Mouse (Mus musculus) frontal cortex, adult (tissue): ENCODE measurements around the gene Pim2.

Experiments used
- ATAC-seq: cut with Nextera tagmentation; 2 replicates; pipeline ENCODE4 v1.9.2; 2017; ENCODE audit warnings: mild to moderate bottlenecking, moderate library complexity, mixed read lengths; ENCODE audit not compliant: low TSS enrichment

Gene Pim2

GRCm38 (mm10) chrX:7878007-7878419 is at the start of gene Pim2:
Gene Pim2, plus strand, starts transcription at chrX:7878262.
- ATAC-seq, result peak; percentile 76

GRCm38 (mm10) chrX:7837146-7837545 is 40.9 kb upstream of the Pim2 start:
- ATAC-seq, result no peak

- ATAC-seq, result no peak
These were observed 37.3 kb upstream of the Pim2 start for GRCm38 (mm10) chrX:7840842-7841162.

- peak; percentile 94 for ATAC-seq
These were observed 36.6 kb upstream of the Pim2 start, which contains the start of gene Otud5 for GRCm38 (mm10) chrX:7841163-7842162. Gene Otud5, plus strand, starts transcription at chrX:7841364.

- ATAC-seq, result no peak
These were observed 35.7 kb upstream of the Pim2 start for GRCm38 (mm10) chrX:7842318-7842717.

- ATAC-seq, result peak; percentile 65
These were observed 30.2 kb upstream of the Pim2 start for GRCm38 (mm10) chrX:7847845-7848244.

GRCm38 (mm10) chrX:7854578-7854977 is 23.5 kb upstream of the Pim2 start:
- ATAC-seq, result peak; percentile 72; the same call in 1 of the 2 replicates

GRCm38 (mm10) chrX:7859191-7859753 is 18.8 kb upstream of the Pim2 start:
- ATAC-seq, result no peak

- no peak for ATAC-seq
These were observed 14.9 kb upstream of the Pim2 start for GRCm38 (mm10) chrX:7863181-7863580.

- ATAC-seq, result no peak
These were observed 13.5 kb upstream of the Pim2 start for GRCm38 (mm10) chrX:7864551-7864950.

GRCm38 (mm10) chrX:7865343-7865742 is 12.7 kb upstream of the Pim2 start:
- no peak for ATAC-seq

- ATAC-seq, result no peak
These were observed 12.3 kb upstream of the Pim2 start for GRCm38 (mm10) chrX:7865786-7866185.

- no peak for ATAC-seq
These were observed 10.9 kb upstream of the Pim2 start for GRCm38 (mm10) chrX:7867141-7867540.

- no peak for ATAC-seq
These were observed 9.6 kb upstream of the Pim2 start for GRCm38 (mm10) chrX:7868506-7868905.

GRCm38 (mm10) chrX:7869826-7870225 is 8.2 kb upstream of the Pim2 start:
- ATAC-seq, result no peak

- peak; percentile 20; the same call in 1 of the 2 replicates for ATAC-seq
These were observed 433 bp downstream of the Pim2 start for GRCm38 (mm10) chrX:7878495-7878894.

GRCm38 (mm10) chrX:7879819-7880218 is 1.8 kb downstream of the Pim2 start:
- ATAC-seq, result peak; percentile 51

- peak; percentile 77 for ATAC-seq
These were observed 5.9 kb downstream of the Pim2 start, which contains the start of gene Slc35a2 for GRCm38 (mm10) chrX:7883841-7884567. Gene Slc35a2, plus strand, starts transcription at chrX:7884028.

- no peak for ATAC-seq
These were observed 20.1 kb downstream of the Pim2 start for GRCm38 (mm10) chrX:7898211-7898610.

GRCm38 (mm10) chrX:7898880-7899874 is 21.1 kb downstream of the Pim2 start, which contains the start of the genes Pqbp1 and Timm17b:
Gene Pqbp1, minus strand, starts transcription at chrX:7899269.
Gene Timm17b, plus strand, starts transcription at chrX:7899357.
- ATAC-seq, result peak; percentile 94

- no peak for ATAC-seq
These were observed 26.4 kb downstream of the Pim2 start for GRCm38 (mm10) chrX:7904441-7904840.
